Mouse (Mus musculus) embryo, embryonic 10.5 days (tissue): ENCODE measurements around the gene Olfr730.

Source experiments
- DNase-seq: peaks from one replicate; pipeline ENCODE4 v3.0.0-alpha.2; 2015; ENCODE audit warnings: low spot score

Olfr730 gene

DNA sequence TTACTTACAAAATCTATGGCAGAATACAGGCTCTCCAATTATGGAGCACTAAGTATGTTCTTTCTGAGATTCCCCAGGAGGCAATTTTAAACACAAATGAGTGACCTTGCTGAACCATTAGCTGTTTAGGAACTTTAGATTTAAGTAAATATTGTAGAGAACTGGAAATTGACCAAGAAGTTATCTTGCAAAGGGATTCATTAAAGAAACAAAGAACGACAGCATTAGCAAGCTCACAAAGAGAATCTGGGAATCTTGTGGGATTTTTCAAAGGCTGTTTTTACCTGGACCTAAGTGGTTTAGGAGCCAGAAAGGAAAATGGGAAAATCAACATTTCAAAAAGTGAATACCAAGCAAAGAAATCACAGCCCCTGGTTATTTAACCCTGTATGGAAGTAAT, at the start of gene Olfr730:
Olfr730 (minus strand) TSS at position 101 of the 400 bp plus-strand sequence.
- no peak for DNase-seq

DNA sequence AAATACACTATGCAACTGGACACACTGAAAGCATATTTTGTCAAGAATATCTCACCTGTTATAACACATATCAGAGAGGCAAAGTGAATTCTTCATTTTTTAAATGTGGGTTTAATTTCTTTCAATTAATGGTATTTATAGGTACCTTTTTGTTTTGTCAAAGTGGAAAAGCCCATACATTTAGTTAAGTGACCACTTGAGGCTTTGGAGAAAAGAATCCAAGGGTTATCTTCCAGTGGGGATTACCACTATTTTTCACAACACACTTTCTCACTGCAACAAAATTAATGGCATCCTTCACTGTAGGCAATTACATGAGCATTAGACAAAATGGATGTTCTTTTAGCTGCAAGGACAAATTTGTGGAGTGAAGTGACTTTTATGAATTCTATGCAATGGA, 35.2 kb downstream of the Olfr730 start, which contains the start of gene Olfr729:
Olfr729 (minus strand) TSS at position 101 of the 400 bp plus-strand sequence.
- DNase-seq: no peak

DNA sequence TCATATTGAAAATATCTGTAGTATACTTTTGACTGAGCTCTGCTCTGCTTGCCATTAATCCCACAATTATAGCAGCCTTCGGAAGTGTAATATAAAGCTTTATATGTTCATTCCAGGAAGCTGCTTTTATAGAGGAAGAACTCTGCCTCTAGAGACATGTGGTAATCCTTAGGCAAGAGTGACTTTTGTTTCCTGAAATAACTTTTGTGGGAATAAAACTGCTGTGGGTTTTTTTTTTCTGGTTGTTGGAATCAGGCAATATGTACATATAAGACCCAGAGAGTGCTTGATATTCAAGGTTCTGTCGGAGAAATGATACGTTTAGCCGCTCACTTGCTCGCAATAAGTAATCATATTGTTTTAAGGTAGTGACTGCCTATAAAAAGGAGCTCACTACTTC, 45.4 kb downstream of the Olfr730 start, which contains the start of gene Olfr728:
Olfr728 (minus strand) TSS at position 101 of the 400 bp plus-strand sequence.
- DNase-seq: no peak
